Mouse (Mus musculus) B cell, adult (primary cell): ENCODE results near the gene Acadsb. TPM values are rescaled to one million over a fixed set of nuclear protein-coding genes. Genes with fewer than 3 reads are reported as not detected.

Source experiments
- total RNA-seq: library from RNA; stranded (reverse); gene quantifications from 4 replicates; pipeline ENCODE4 v1.2.4, GENCODE M21; 2023; ENCODE audit not compliant: inconsistent age

Acadsb gene
- total RNA-seq = 15.4 to 22.4 TPM (median 18.4 TPM) in 4 replicates

DNA sequence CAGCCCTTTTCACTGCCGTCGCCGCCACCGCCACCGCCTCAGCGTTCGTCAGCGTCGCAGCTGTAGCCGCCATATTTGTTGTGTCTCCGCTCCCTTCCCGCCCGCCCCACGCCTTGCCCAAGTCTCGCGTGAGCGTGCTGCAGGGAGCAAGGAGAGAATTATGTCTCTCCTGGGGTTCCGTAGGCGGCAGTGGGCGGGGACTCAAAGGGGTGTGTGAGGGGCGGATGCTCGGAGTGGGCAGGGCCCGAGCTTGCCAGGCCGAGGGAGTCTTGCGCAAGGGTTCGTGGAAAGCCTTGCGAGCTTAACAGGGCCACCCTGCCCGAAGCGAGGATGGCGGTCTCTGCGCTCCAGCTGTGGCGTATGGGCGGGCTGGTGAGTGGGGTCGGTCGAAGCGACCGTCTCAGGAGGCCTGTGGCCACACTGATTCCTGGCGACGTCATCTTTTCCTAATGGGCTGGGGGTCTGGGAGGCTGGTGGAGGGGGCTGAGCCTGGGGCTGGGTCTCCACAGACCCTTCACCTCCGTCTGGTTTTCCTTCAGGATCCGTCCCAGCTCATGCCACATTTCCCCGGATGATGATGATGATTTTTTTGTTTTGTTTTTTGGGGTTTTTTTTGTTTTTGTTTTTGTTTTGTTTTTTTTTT lies at the start of gene Acadsb, which contains the start of gene Ikzf5:
Gene Acadsb, plus strand, starts transcription at position 186 of the 643 bp plus-strand sequence.
Gene Ikzf5, minus strand, starts transcription at position 106 of the 643 bp plus-strand sequence.

DNA sequence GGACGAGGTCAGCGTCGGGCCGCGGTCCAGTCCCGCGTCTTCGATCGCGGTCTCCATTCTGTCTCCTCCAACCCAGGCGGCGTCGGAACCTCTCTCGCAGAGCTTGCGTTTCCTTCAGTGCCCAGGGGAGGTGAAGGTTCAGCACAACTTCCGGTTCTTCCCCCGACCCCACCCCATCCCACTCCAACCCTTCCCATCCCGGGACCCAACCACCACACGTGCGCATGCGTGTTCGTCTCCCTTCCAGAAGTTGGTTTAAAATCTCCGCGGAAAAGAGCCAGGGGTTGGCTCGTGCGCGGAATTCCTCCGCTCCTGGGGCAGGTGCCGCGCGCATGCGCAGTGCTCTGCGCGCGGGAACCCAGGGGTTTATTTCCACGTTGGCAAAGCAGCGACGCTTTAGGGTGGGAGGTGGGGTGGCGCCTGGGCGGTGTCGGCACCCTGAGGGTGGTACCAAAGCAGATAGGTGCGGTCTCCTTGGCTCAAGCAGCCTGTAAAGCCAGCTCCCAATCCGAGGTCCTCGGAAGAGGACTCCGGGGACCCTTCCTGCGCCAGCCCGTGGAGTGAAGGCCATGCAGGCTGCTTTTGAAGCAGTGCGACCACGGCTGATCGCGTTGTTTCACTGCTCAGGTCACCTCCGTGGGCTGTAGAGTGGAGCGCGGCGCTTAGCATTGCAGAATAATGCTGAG lies 47.6 kb upstream of the Acadsb start, which contains the start of gene 2310057M21Rik:
Gene 2310057M21Rik, minus strand, starts transcription at position 145 of the 686 bp plus-strand sequence.

DNA sequence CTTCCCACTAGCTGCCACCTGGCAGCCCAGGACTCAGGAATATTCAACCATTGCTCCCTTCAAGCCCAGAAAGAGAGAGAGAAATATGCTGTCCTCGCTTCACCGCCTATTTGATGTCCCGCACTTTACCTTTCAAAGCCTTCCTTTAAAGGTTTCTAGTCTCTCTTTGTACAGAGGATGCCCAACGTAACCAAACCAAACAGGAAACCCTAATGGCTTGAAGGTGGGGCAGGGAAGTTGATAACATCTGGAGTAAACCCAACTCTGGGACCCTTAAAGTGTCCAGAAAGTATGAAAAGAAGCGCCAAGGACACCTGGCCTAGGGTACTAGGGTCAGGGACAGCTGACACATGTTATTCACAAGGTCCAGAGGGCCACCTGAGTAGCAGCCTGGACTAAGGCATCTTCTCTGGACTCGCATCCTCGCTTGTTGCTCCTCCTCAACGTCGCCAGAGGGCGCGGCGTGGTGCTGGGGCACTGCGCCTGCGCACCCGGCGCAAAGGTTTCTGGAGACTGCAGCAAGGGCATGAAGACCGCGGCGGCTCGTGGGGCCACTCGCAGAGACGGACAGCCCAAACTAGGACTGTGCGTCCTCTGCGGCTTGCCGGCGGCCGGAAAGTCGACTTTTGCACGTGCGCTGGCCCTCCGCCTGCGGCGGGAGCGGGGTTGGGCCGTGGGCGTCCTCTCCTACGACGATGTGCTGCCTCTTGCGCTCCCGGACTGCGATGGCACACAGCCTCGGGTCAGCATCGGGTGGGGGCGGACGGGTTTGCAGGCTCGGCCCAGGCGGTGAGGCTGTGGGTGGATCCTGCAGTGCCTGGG lies 39.5 kb upstream of the Acadsb start, which contains the start of gene Pstk:
Gene Pstk, plus strand, starts transcription at position 494 of the 822 bp plus-strand sequence.

Other genes starting within 250 kb of the Acadsb start
- gene 5430419D17Rik, start 236.2 kb upstream of the Acadsb start, total RNA-seq = not detected in 4 replicates
- not detected in 4 replicates for gene Cuzd1, start 88.3 kb upstream of the Acadsb start, total RNA-seq
- 1.6 TPM in 1 of 4 replicates, not detected in the others for gene Fam24b, start 81.1 kb upstream of the Acadsb start, total RNA-seq
- gene Fam24a, start 76.7 kb upstream of the Acadsb start, total RNA-seq = not detected in 4 replicates
- gene 2310057M21Rik, start 47.8 kb upstream of the Acadsb start, total RNA-seq = 15.1 to 24.5 TPM (median 17.9 TPM) in 4 replicates
- 12.9 to 20.6 TPM (median 16.8 TPM) in 4 replicates for gene Pstk, start 39.5 kb upstream of the Acadsb start, total RNA-seq
- gene Ikzf5, start 80 bp upstream of the Acadsb start, total RNA-seq = 52.0 to 74.1 TPM (median 65.3 TPM) in 4 replicates
- gene Hmx3, start 132.3 kb downstream of the Acadsb start, total RNA-seq = not detected in 4 replicates
- gene Hmx2, start 138.2 kb downstream of the Acadsb start, total RNA-seq = not detected in 4 replicates
- gene Bub3, start 149.6 kb downstream of the Acadsb start, total RNA-seq = 46.0 to 59.3 TPM (median 53.1 TPM) in 4 replicates